Mouse (Mus musculus) heart, embryonic 13.5 days (tissue): ENCODE measurements at regions not wholly inside any gene's neighbourhood (a gene's known extent, or its start where the extent isn't known, plus 50 kb on each side); places are given as distances from the start of the nearest gene placed in this dataset.

Experiments
- ATAC-seq: fragments of 200-750 bp; cut with Nextera tagmentation; 2 replicates; pipeline ENCODE4 v1.8.0; 2017; ENCODE audit warnings: moderate TSS enrichment; ENCODE audit not compliant: insufficient number of reproducible peaks, low FRiP score, low TSS enrichment; ENCODE audit errors: extremely low read depth
- H3K27ac ChIP-seq: fragments of 300-500 bp; sonication (generic); replicated peaks from 2 replicates; pipeline ENCODE4 v1.5.1; 2015; ENCODE audit warnings: moderate library complexity, mild to moderate bottlenecking, inconsistent platforms
- H3K27me3 ChIP-seq: fragments of 300-500 bp; sonication (generic); replicated peaks from 2 replicates; pipeline ENCODE4 v1.6.1; 2015; ENCODE audit warnings: mild to moderate bottlenecking, inconsistent platforms
- H3K36me3 ChIP-seq: fragments of 300-500 bp; sonication (generic); 2 replicates; pipeline ENCODE4 v1.6.1; 2015; ENCODE audit warnings: mild to moderate bottlenecking, inconsistent platforms
- H3K4me1 ChIP-seq: fragments of 300-500 bp; sonication (generic); 2 replicates; pipeline ENCODE4 v1.6.1; 2015; ENCODE audit warnings: inconsistent platforms
- H3K4me2 ChIP-seq: fragments of 300-500 bp; sonication (generic); 2 replicates; pipeline ENCODE4 v1.6.1; 2015; ENCODE audit warnings: inconsistent platforms, mild to moderate bottlenecking, moderate library complexity
- H3K4me3 ChIP-seq: fragments of 300-500 bp; sonication (generic); 2 replicates; pipeline ENCODE4 v1.5.1; 2015; ENCODE audit warnings: moderate library complexity, mild to moderate bottlenecking, inconsistent platforms
- H3K9ac ChIP-seq: fragments of 300-500 bp; sonication (generic); 2 replicates; pipeline ENCODE4 v1.6.1; 2015; ENCODE audit warnings: inconsistent platforms, mild to moderate bottlenecking, moderate library complexity
- H3K9me3 ChIP-seq: fragments of 300-500 bp; sonication (generic); 2 replicates; pipeline ENCODE4 v1.6.1; 2016; ENCODE audit warnings: inconsistent platforms
- WGBS: fragments of 180-500 bp; shearing (Covaris S2); methylation state at CpG from one replicate; pipeline ENCODE4 v1.1.7; 2015; ENCODE audit warnings: mixed read lengths; 5-methylcytosine and 5-hydroxymethylcytosine counted together

DNA sequence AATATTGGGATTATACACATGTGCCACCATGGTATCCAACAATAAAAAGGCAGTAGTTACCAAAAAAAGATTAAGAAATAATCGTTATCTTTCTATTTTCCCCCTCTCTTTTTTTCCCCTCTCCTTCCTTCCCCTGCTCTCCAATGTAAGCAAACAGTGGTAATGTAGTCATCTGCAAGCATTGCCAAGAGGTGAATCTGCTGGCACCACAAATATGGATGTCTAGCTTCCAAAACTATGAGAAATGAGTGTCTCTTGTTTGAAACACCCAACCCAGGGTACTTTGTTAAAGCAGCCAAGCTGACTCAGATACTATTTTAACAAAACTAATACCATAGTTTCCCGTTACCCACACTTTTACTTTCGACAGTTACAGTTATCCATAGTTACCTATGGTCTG lies 784.2 kb downstream of the Gsdmc2 start:
- no peak for ATAC-seq
- Histone ChIP-seq H3K36me3 (no peaks in the 10 kb centered on the region), H3K4me3 (no peak overlapping the region), H3K4me1 (no peaks in the 10 kb centered on the region), H3K9me3 (no peaks in the 10 kb centered on the region), H3K27me3 (no peaks in the 10 kb centered on the region), H3K4me2 (no peak overlapping the region), H3K9ac (no peak overlapping the region), H3K27ac (no peak overlapping the region)
- 82% methylated on average over 3 of the region's 3 CpGs for WGBS

DNA sequence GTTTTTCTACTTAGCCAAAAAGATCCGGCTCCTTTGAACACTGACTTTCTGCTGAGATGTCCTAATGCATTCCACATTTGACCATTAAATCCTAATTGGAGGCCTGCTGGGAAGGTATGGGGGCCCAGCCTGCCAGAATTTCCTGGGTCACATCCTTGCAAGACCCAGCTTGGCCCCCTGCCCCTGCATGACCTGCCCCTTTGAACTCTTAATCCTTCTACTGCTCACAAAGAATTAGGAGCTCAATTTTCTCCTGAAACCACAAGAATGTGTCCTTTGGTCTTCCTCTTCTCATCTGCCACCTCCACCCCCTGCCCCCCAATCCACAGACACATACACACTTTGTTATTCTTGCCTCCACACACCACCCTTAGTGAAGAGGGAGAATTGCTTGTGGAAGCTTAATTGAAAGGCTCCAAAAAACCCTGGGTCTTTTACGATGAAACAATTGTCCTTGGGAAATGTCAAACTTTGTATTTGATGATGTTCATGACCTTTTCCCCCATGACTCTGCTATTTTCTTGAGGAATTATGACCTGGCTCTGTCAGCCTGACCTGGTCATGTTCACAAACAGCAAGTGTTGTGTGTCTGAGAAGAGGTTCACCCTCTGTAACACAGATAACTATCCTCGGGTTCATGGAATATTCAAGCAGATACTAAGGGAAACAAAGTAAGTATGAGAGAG lies 792.3 kb downstream of the Gsdmc2 start:
- Histone ChIP-seq H3K4me1 (0 out of 2 replicates have a peak, but pooled peaks cover 5% of the 10 kb centered on the region), H3K9me3 (no peaks in the 10 kb centered on the region), H3K36me3 (no peaks in the 10 kb centered on the region), H3K4me2 (no peak overlapping the region), H3K9ac (no peak overlapping the region), H3K27ac (no peak overlapping the region), H3K27me3 (no peaks in the 10 kb centered on the region), H3K4me3 (no peak overlapping the region)
- ATAC-seq: no peak
- WGBS: 50% methylated on average over 3 of the region's 3 CpGs

DNA sequence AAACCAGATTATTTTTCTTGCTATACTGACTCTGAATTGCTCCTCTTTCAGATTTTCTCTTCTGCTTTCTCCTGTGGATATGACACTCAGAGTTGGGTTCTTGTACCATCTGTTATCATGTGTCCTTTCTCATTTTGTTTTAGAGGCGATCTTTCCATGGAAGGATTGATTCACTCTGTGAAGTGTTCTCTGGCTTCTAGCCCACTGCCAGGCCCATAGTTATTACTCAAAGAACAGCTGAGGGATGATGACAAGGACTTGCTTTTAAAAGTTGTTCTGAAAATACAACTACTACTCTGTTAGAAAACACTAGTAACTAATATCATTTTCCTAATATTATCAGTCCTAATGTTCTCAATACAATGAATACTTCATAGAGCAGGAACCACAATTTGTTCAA lies 794.9 kb downstream of the Gsdmc2 start:
- Histone ChIP-seq H3K36me3 (no peaks in the 10 kb centered on the region), H3K9ac (no peak overlapping the region), H3K4me1 (0 out of 2 replicates have a peak, but pooled peaks cover 5% of the 10 kb centered on the region), H3K27ac (no peak overlapping the region), H3K27me3 (no peaks in the 10 kb centered on the region), H3K4me2 (no peak overlapping the region), H3K4me3 (no peak overlapping the region), H3K9me3 (no peaks in the 10 kb centered on the region)
- ATAC-seq: no peak
- WGBS: 61% methylated on average over 1 of the region's 1 CpGs

DNA sequence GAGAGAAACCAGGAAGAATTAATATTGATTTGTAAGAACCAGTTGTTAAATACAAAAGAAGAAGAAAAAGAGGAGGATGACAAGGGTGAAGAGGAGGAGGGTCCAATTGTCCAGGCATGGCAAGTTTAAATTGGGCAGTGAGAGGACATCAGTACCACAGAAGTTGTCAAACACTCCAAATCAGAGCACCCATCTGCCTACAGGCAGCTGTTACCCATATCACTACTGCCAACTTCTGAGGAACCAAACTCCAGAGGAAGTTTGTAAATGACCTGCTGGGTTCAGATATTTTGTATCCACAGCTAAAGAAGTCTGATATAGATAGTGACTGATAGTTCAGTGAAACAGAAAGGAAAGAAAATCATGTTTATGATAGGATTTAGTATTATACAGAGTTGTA lies 802.6 kb downstream of the Gsdmc2 start:
- Histone ChIP-seq H3K4me3 (no peak overlapping the region), H3K27me3 (no peaks in the 10 kb centered on the region), H3K4me2 (no peak overlapping the region), H3K9me3 (no peaks in the 10 kb centered on the region), H3K4me1 (no peaks in the 10 kb centered on the region), H3K36me3 (no peaks in the 10 kb centered on the region), H3K27ac (no peak overlapping the region), H3K9ac (no peak overlapping the region)
- no peak for ATAC-seq

DNA sequence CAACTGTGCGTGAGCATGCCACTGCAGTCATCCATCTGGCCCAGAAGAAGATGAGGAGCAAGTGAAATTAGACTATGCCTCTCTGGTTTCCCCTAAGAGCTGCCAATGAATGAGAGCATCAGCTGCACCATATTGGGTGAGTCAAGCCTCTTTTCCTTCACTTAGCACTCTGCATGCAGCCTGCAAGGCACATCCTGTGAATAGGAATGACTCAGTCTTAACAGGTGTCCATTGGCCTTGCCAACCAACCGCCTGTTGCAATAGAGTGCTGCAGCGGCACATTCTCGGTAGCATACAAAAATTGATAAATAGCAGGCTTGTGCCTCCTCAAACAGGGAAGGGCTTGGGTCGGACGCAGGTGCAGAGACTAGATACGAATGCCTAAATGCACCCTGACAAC lies 808.7 kb downstream of the Gsdmc2 start:
- Histone ChIP-seq H3K27ac (no peak overlapping the region), H3K9me3 (no peaks in the 10 kb centered on the region), H3K4me3 (no peak overlapping the region), H3K27me3 (no peaks in the 10 kb centered on the region), H3K36me3 (no peaks in the 10 kb centered on the region), H3K4me1 (no peaks in the 10 kb centered on the region), H3K9ac (no peak overlapping the region), H3K4me2 (no peak overlapping the region)
- ATAC-seq: no peak
- 83% methylated on average over 7 of the region's 7 CpGs for WGBS

DNA sequence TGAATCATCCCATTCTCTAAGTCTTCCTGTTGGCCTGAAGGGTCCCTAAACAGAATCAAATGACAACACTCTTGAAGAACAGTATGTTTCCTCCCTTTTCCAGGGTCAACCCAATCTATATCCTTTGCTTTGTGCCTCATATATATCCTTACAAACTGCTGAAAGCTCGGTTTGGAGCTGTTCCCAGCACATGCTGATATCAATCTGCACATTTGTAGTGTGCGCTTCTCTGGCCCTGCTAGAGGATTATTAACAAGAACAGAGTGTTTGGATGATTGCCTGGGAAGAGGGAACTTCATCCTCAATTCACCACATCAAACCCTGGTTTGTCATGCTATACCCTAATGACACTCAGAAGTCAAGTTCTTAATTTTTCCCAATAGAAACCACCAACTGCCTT lies 824.2 kb downstream of the Gsdmc2 start:
- no peaks in the 10 kb centered on the region for H3K9me3 ChIP-seq
- ATAC-seq: no peak
- H3K4me2 ChIP-seq: no peak overlapping the region
- H3K4me1 ChIP-seq: peaks cover 15% of the 10 kb centered on the region
- H3K4me3 ChIP-seq: no peak overlapping the region
- H3K9ac ChIP-seq: no peak overlapping the region
- no peak overlapping the region for H3K27ac ChIP-seq
- H3K27me3 ChIP-seq: no peaks in the 10 kb centered on the region
- WGBS: 31% methylated on average over 2 of the region's 2 CpGs
- no peaks in the 10 kb centered on the region for H3K36me3 ChIP-seq

DNA sequence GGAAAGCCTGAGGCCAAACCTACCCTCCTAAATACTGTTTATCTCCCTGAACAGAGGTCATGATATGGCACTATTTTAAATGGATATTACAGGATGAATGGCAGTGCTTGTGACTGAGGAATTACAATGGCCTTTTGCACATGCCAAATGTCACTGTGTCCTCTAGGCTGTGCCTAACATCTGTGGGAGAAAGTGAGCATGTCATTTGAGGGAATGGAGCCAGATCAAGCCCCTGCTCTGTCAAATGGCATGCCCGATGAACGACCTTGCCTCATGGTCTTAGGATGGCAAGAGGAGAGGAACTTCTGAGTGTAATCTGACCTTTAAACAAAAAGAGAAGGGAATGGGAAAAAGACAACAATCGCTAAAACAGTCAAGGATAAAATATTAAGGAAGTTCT lies 827.0 kb downstream of the Gsdmc2 start:
- WGBS: 50% methylated on average over 3 of the region's 3 CpGs
- H3K4me1 ChIP-seq: peaks cover 15% of the 10 kb centered on the region
- H3K4me3 ChIP-seq: no peak overlapping the region
- H3K9me3 ChIP-seq: no peaks in the 10 kb centered on the region
- no peak overlapping the region for H3K4me2 ChIP-seq
- peak overlapping the region; percentile 36; the same call in 1 of the 2 replicates for H3K27ac ChIP-seq
- H3K9ac ChIP-seq: no peak overlapping the region
- H3K27me3 ChIP-seq: no peaks in the 10 kb centered on the region
- H3K36me3 ChIP-seq: no peaks in the 10 kb centered on the region
- no peak for ATAC-seq

DNA sequence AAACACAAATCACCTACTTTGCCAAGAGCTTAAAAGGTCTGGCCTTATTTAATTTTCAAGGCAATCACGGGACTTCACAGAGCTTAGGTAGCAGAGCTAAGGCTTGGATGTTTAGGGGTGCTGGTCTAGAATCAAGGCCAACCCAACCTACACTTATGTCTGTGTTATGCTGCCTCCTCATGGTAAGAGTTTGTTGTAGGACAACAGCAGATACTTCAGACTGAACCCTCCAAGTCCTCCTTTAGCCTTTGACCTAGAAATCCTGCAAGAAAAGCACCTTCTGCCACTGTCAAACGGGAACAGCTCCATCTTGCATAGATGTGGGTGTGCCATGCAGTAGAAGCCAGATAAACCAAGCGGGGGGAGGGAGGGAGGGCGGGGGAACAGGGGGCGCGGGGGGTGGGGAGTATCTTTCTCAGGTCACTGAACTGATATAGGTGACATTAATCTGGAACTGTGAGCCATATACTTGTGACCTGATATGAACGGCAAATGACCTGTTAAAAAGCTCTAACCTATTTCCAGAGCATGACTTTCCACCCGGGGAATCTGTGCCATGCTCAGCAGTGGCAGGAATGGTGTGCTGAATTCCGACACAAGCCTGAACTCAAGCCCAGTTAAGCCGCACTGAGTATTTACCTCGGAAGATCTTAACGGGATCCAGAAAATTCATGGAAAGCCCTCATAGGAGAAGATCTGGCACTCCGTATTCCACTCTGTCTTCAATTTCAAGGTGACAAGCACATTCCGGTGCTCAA lies 838.3 kb downstream of the Gsdmc2 start:
- Histone ChIP-seq H3K36me3 (no peaks in the 10 kb centered on the region), H3K9ac (no peak overlapping the region), H3K4me3 (no peak overlapping the region), H3K4me2 (no peak overlapping the region), H3K4me1 (peaks cover 9% of the 10 kb centered on the region; the same call in 1 of the 2 replicates), H3K27ac (no peak overlapping the region), H3K27me3 (no peaks in the 10 kb centered on the region), H3K9me3 (no peaks in the 10 kb centered on the region)
- WGBS: 65% methylated on average over 14 of the region's 14 CpGs
- ATAC-seq: no peak

DNA sequence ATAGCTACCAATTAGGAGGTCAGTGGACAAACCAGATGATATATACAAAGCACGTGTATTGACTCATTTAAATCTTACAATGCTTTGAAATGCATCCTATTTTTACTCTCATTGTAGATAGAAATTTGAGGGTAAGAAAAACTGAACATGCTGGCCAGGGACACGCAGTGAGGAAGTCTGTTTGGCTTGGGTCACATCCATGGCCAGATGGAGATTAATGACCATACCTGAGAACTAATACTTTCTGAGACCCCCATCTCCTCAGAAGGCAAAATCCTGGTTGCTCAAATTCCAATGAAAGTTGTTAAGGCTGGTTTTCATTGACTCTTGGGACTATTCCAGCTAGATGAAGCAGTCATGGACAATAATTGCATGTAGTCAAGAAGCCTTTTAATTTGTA lies 850.3 kb downstream of the Gsdmc2 start:
- WGBS: 73% methylated on average over 2 of the region's 2 CpGs
- Histone ChIP-seq H3K4me2 (no peak overlapping the region), H3K4me3 (no peak overlapping the region)

DNA sequence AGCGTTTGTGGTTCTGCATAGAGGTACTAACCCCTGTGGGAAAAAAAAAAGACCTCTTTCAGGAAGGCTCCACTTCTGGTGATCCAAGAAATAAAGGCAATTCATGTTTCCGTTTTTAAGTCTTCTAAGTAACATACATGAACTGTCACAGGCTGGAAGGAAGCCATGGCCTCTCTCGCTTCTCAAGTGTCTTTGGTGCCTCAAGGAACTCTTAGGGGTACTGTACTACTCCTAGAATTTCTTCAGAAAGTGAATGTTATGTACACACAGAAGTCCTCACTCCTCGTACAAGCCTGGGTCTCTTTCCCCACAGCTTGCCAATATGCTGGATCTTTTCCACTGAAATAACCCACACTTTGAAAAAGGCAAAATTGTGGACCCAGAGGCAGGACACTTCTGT lies 858.1 kb downstream of the Gsdmc2 start:
- no peak overlapping the region for H3K4me2 ChIP-seq
- no peaks in the 10 kb centered on the region for H3K9me3 ChIP-seq
- no peak overlapping the region for H3K4me3 ChIP-seq
- no peak for ATAC-seq
- H3K27ac ChIP-seq: no peak overlapping the region
- no peaks in the 10 kb centered on the region for H3K4me1 ChIP-seq
- no peaks in the 10 kb centered on the region for H3K36me3 ChIP-seq
- no peaks in the 10 kb centered on the region for H3K27me3 ChIP-seq
- WGBS: 66% methylated on average over 4 of the region's 4 CpGs
- H3K9ac ChIP-seq: no peak overlapping the region

More for the DNA sequence above, 850.3 kb downstream of the Gsdmc2 start:
- Histone ChIP-seq H3K9me3 (no peaks in the 10 kb centered on the region), H3K27ac (no peak overlapping the region), H3K9ac (no peak overlapping the region), H3K27me3 (no peaks in the 10 kb centered on the region), H3K36me3 (no peaks in the 10 kb centered on the region), H3K4me1 (no peaks in the 10 kb centered on the region)
- ATAC-seq: no peak

DNA sequence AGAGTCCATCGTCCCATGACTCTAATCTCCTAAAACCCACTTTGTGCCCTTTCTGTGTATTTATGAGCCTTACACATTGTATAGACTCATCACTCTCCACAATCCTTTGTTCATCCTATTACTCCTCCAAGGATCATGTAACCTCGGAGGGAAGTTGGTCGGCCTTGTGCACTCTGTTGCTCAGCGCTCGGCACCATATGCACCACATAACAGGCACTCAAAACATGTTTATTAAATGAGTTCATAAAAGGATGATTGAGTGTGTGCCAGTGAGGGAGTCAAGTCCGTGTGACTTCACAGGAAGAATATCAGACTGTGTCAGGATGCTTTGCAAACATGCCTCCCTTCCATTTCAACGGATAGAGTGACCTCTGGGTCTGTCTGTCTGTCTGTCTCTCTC lies 858.8 kb downstream of the Gsdmc2 start:
- no peak overlapping the region for H3K27ac ChIP-seq
- H3K27me3 ChIP-seq: no peaks in the 10 kb centered on the region
- no peaks in the 10 kb centered on the region for H3K4me1 ChIP-seq
- ATAC-seq: no peak
- no peak overlapping the region for H3K9ac ChIP-seq
- 71% methylated on average over 7 of the region's 7 CpGs for WGBS
- no peak overlapping the region for H3K4me3 ChIP-seq
- no peaks in the 10 kb centered on the region for H3K36me3 ChIP-seq
- no peak overlapping the region for H3K4me2 ChIP-seq
- H3K9me3 ChIP-seq: no peaks in the 10 kb centered on the region

DNA sequence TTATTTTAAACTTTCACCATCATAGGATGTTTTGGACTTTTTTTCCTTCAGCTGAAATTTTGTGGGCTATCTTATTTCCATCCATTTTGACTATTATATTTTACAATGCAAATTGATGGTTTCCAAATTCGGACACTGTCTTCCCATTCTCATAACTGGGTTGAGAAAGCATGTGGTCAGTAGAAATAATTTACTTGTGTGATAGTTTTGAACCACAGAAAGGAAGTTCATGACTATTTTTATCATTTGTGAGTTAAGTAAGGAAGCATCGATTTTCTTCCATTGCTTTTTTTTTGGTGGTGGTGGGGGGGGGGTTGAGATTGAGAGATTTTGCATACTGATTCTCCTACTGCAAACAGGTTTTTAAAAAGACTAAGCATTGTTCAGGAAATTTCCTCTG lies 874.4 kb downstream of the Gsdmc2 start:
- 75% methylated on average over 2 of the region's 2 CpGs for WGBS
- no peaks in the 10 kb centered on the region for H3K36me3 ChIP-seq
- H3K27me3 ChIP-seq: no peaks in the 10 kb centered on the region
- no peak overlapping the region for H3K9ac ChIP-seq
- H3K4me3 ChIP-seq: no peak overlapping the region
- no peaks in the 10 kb centered on the region for H3K9me3 ChIP-seq
- H3K4me2 ChIP-seq: no peak overlapping the region
- no peak overlapping the region for H3K27ac ChIP-seq
- no peak for ATAC-seq
- H3K4me1 ChIP-seq: no peaks in the 10 kb centered on the region
